Mouse (Mus musculus): ENCODE results near the gene Mfsd4b2.

The Mfsd4b2 gene

DNA sequence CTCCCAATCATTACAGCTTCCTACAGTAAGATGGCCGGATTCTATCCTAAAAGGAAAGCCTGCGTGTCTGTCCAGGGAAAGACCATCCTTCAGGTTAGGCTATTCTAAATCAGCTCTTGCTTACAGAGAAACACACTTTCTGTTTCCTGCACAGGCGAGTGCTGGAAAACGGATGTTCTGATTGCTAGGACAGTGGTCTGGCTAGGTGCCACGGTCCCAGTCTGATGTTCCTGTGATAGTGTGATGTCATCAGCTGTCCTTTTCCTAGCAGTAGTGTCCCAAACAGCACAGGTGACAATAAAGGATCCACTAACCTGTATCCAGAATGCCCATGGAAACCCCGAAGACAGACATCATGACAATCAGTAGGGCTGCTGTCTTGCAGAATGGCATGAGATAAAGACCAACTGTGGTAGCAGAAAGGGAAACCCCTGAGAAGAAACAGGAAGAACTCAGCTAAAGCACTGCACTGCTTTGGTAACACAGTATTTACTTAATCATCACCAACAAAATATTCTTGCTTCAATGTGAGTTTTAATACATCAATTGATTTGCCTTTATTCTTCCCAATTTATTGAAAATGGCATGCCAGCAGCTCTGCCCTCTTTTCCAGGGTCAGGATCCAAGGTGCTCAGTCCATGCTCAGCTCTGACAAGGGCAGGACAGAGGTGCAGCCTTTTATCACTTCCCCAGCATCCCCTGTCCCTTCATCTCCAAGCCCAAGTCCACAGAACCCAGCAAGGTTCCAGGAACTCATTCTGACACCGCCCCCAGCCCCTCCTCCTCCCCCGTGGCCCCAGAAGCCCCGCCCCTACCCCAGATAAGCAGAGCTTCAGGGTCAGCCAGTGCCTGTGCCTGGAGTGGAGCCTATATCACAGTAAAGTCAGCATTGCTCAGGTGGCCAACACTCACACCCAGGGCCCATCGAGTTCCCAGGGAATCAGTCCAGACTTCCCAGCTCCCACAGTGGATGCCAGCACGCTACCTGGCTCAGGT is 32.7 kb downstream of the Mfsd4b2 start:
- DNase-seq (ENCODE audit: low spot score in 2 of 2): no peak

DNA sequence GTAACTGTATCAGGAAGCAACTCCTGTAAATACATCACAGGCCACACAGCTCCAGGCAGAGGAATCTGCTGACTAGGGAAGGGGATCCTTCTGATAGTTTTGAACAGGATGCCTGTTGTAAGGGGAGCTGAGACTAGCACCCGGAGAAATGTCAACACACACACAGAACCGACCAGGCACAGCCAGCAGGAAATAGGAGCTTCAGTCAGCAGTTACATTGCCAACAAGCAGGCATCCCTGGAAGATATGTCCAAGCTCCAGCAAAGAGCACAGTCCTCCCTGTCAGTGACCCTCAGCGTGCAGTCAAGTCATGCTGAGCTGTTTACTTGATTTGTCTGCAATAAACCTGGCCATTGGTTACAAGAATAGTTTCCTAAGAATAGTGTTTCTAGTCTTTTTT is 38.1 kb downstream of the Mfsd4b2 start:
- no peak for DNase-seq (ENCODE audit: low spot score in 2 of 2)

Measured in spleen, postnatal 14 days (tissue).